Mouse (Mus musculus) heart, embryonic 12.5 days (tissue): Measurements from ENCODE around the gene Tex101. TPM values are rescaled to one million over a fixed set of nuclear protein-coding genes. Genes with fewer than 3 reads are reported as not detected.
"Not testable (repeated sequence)": the region's sequence is repeated elsewhere in the genome, so short reads cannot be mapped to it uniquely, and the experiment has no call there.

ENCODE experiments used
- ATAC-seq: fragments of 200-750 bp; cut with Nextera tagmentation; 2 replicates; pipeline ENCODE4 v1.8.0; 2017; ENCODE audit warnings: moderate TSS enrichment, moderate library complexity; ENCODE audit not compliant: insufficient number of reproducible peaks, low FRiP score
- H3K27ac ChIP-seq: fragments of 300-500 bp; sonication (generic); 2 replicates; pipeline ENCODE4 v1.5.1; 2016; ENCODE audit warnings: mild to moderate bottlenecking, moderate library complexity; ENCODE audit not compliant: poor library complexity, severe bottlenecking
- H3K27me3 ChIP-seq: fragments of 300-500 bp; sonication (generic); replicated peaks from 2 replicates; pipeline ENCODE4 v1.6.1; 2016; ENCODE audit warnings: mild to moderate bottlenecking, moderate library complexity
- H3K36me3 ChIP-seq: fragments of 300-500 bp; sonication (generic); 2 replicates; pipeline ENCODE4 v1.6.1; 2016; ENCODE audit warnings: mild to moderate bottlenecking, moderate library complexity
- H3K4me1 ChIP-seq: fragments of 300-500 bp; sonication (generic); replicated peaks from 2 replicates; pipeline ENCODE4 v1.6.1; 2016; ENCODE audit warnings: mild to moderate bottlenecking
- H3K4me2 ChIP-seq: fragments of 300-500 bp; sonication (generic); 2 replicates; pipeline ENCODE4 v1.6.1; 2016; ENCODE audit warnings: mild to moderate bottlenecking, moderate library complexity
- H3K4me3 ChIP-seq: fragments of 300-500 bp; sonication (generic); 2 replicates; pipeline ENCODE4 v1.5.1; 2016; ENCODE audit warnings: mild to moderate bottlenecking
- H3K9ac ChIP-seq: fragments of 300-500 bp; sonication (generic); 2 replicates; pipeline ENCODE4 v1.6.1; 2016; ENCODE audit warnings: mild to moderate bottlenecking, moderate library complexity
- H3K9me3 ChIP-seq: fragments of 300-500 bp; sonication (generic); replicated peaks from 2 replicates; pipeline ENCODE4 v1.6.1; 2016; ENCODE audit warnings: mild to moderate bottlenecking, moderate library complexity
- WGBS: fragments of 180-500 bp; shearing (Covaris S2); methylation state at CpG from one replicate; pipeline ENCODE4 v1.1.7; 2016; 5-methylcytosine and 5-hydroxymethylcytosine counted together
- polyA plus RNA-seq: library from polyadenylated mRNA; unstranded; fragments of >200 nt; fragmentation: Nextera tagmentation; extraction: Ambion mirVana; gene quantifications from 2 replicates; pipeline ENCODE4 v1.2.1, GENCODE M21; 2016

Tex101 gene
- polyA plus RNA-seq, 1 experiment from 2014 or later: not detected

GRCm38 (mm10) chr7:24630116-24630880 lies 46.2 kb downstream of the Tex101 start:
- no peak overlapping the region for H3K4me3 ChIP-seq
- H3K36me3 ChIP-seq: no peaks in the 10 kb centered on the region
- ATAC-seq: no peak
- H3K9me3 ChIP-seq: 0 out of 2 replicates have a peak, but pooled peaks cover 4% of the 10 kb centered on the region
- no peak overlapping the region for H3K9ac ChIP-seq
- WGBS: 76% methylated on average over 10 of the region's 10 CpGs
- H3K27me3 ChIP-seq: peaks cover 21% of the 10 kb centered on the region
- H3K4me2 ChIP-seq: no peak overlapping the region
- no peaks in the 10 kb centered on the region; the same call in 1 of the 2 replicates for H3K4me1 ChIP-seq
- no peak overlapping the region for H3K27ac ChIP-seq

- Histone ChIP-seq H3K9ac (no peak overlapping the region), H3K4me3 (no peak overlapping the region), H3K9me3 (0 out of 2 replicates have a peak, but pooled peaks cover 4% of the 10 kb centered on the region), H3K36me3 (no peaks in the 10 kb centered on the region), H3K4me1 (no peaks in the 10 kb centered on the region; the same call in 1 of the 2 replicates), H3K27me3 (peaks cover 21% of the 10 kb centered on the region), H3K27ac (no peak overlapping the region), H3K4me2 (peak overlapping the region; percentile 76; the same call in 1 of the 2 replicates)
- 74% methylated on average over 4 of the region's 4 CpGs for WGBS
- ATAC-seq: no peak
Measured at GRCm38 (mm10) chr7:24629672-24630071, 46.8 kb downstream of the Tex101 start.

GRCm38 (mm10) chr7:24628685-24629610 lies 47.5 kb downstream of the Tex101 start:
- Histone ChIP-seq H3K9ac (peak overlapping the region; percentile 71), H3K4me3 (peak overlapping the region; percentile 39), H3K27ac (no peak overlapping the region), H3K9me3 (0 out of 2 replicates have a peak, but pooled peaks cover 4% of the 10 kb centered on the region), H3K36me3 (no peaks in the 10 kb centered on the region), H3K27me3 (peaks cover 16% of the 10 kb centered on the region), H3K4me1 (no peaks in the 10 kb centered on the region; the same call in 1 of the 2 replicates), H3K4me2 (peak overlapping the region; percentile 76)
- WGBS: 13% methylated on average over 27 of the region's 33 CpGs
- peak; percentile 85 for ATAC-seq

GRCm38 (mm10) chr7:24622967-24623366 lies 53.5 kb downstream of the Tex101 start:
- ATAC-seq: no peak; the same call in 1 of the 2 replicates
- Histone ChIP-seq H3K9me3 (peaks cover 10% of the 10 kb centered on the region; the same call in 1 of the 2 replicates), H3K4me1 (no peaks in the 10 kb centered on the region), H3K4me3 (no peak overlapping the region), H3K4me2 (no peak overlapping the region), H3K27me3 (peaks cover 39% of the 10 kb centered on the region), H3K27ac (no peak overlapping the region), H3K9ac (no peak overlapping the region), H3K36me3 (no peaks in the 10 kb centered on the region)
- 74% methylated on average over 6 of the region's 6 CpGs for WGBS

GRCm38 (mm10) chr7:24621193-24621592 lies 55.3 kb downstream of the Tex101 start:
- Histone ChIP-seq H3K27me3 (peaks cover 39% of the 10 kb centered on the region), H3K27ac (no peak overlapping the region), H3K4me3 (no peak overlapping the region), H3K4me2 (no peak overlapping the region), H3K36me3 (no peaks in the 10 kb centered on the region), H3K9me3 (peaks cover 10% of the 10 kb centered on the region; the same call in 1 of the 2 replicates), H3K9ac (no peak overlapping the region), H3K4me1 (no peaks in the 10 kb centered on the region)
- 80% methylated on average over 3 of the region's 3 CpGs for WGBS
- ATAC-seq: no peak

GRCm38 (mm10) chr7:24619671-24620397 lies 56.6 kb downstream of the Tex101 start:
- H3K4me1 ChIP-seq: no peaks in the 10 kb centered on the region
- H3K9me3 ChIP-seq: peaks cover 10% of the 10 kb centered on the region; the same call in 1 of the 2 replicates
- H3K36me3 ChIP-seq: no peaks in the 10 kb centered on the region
- no peak overlapping the region for H3K4me3 ChIP-seq
- no peak overlapping the region for H3K4me2 ChIP-seq
- no peak overlapping the region for H3K27ac ChIP-seq
- peaks cover 37% of the 10 kb centered on the region for H3K27me3 ChIP-seq
- 44% methylated on average over 13 of the region's 13 CpGs for WGBS
- ATAC-seq: no peak
- no peak overlapping the region for H3K9ac ChIP-seq

GRCm38 (mm10) chr7:24618374-24618773 lies 58.1 kb downstream of the Tex101 start:
- not testable (repeated sequence) for H3K4me3 ChIP-seq, H3K4me2 ChIP-seq, H3K36me3 ChIP-seq, H3K4me1 ChIP-seq, H3K9me3 ChIP-seq, H3K9ac ChIP-seq, ATAC-seq, H3K27ac ChIP-seq
- peaks cover 41% of the 10 kb centered on the region for H3K27me3 ChIP-seq
- 88% methylated on average over 8 of the region's 8 CpGs for WGBS

Other genes starting within 250 kb of the Tex101 start
- not detected in 2 replicates for gene Irgc1, start 224.4 kb downstream of the Tex101 start, polyA plus RNA-seq
- gene Plaur, start 214.2 kb downstream of the Tex101 start, polyA plus RNA-seq: 5.6 and 8.8 TPM in 2 replicates
- gene Cadm4, start 194.7 kb downstream of the Tex101 start, polyA plus RNA-seq: 0.65 and 0.81 TPM in 2 replicates
- 31.9 and 35.8 TPM in 2 replicates for gene Zfp428, start 169.7 kb downstream of the Tex101 start, polyA plus RNA-seq
- 0.37 and 0.40 TPM in 2 replicates for gene AC161166.1, start 164.2 kb downstream of the Tex101 start, polyA plus RNA-seq
- gene Irgq, start 146.0 kb downstream of the Tex101 start, polyA plus RNA-seq: 9.0 TPM in 2 replicates
- not detected in 2 replicates for gene Pinlyp, start 130.6 kb downstream of the Tex101 start, polyA plus RNA-seq
- 70.5 and 71.7 TPM in 2 replicates for gene Xrcc1, start 130.4 kb downstream of the Tex101 start, polyA plus RNA-seq
- gene Ethe1, start 89.1 kb downstream of the Tex101 start, polyA plus RNA-seq: 17.6 and 19.2 TPM in 2 replicates
- 0.69 and 1.1 TPM in 2 replicates for gene Zfp575, start 89.0 kb downstream of the Tex101 start, polyA plus RNA-seq
- not detected in 2 replicates for gene Phldb3, start 65.9 kb downstream of the Tex101 start, polyA plus RNA-seq
- gene Lypd3, start 40.1 kb downstream of the Tex101 start, polyA plus RNA-seq: 0.10 and 0.15 TPM in 2 replicates
- gene BC049730, start 32.6 kb upstream of the Tex101 start, polyA plus RNA-seq: not detected in 2 replicates
- gene Gm4763, start 50.2 kb upstream of the Tex101 start, polyA plus RNA-seq: not detected in 2 replicates
- 0.06 TPM in 1 of 2 replicates, not detected in the other for gene Cd177, start 83.6 kb upstream of the Tex101 start, polyA plus RNA-seq
- not detected in 2 replicates for gene Ceacam10, start 100.5 kb upstream of the Tex101 start, polyA plus RNA-seq
- gene Gm9844, start 185.5 kb upstream of the Tex101 start, polyA plus RNA-seq: 12.6 and 13.6 TPM in 2 replicates
- gene Lypd4, start 193.3 kb upstream of the Tex101 start, polyA plus RNA-seq: not detected in 2 replicates
- not detected in 2 replicates for gene Dmrtc2, start 193.4 kb upstream of the Tex101 start, polyA plus RNA-seq
- gene Rps19, start 207.7 kb upstream of the Tex101 start, polyA plus RNA-seq: 1,145 and 1,216 TPM in 2 replicates
- gene Cd79a, start 220.7 kb upstream of the Tex101 start, polyA plus RNA-seq: 0.15 TPM in 1 of 2 replicates, not detected in the other
- 82.7 and 83.0 TPM in 2 replicates for gene Arhgef1, start 226.2 kb upstream of the Tex101 start, polyA plus RNA-seq